Mouse (Mus musculus) embryo, embryonic 11 days (tissue): ENCODE results near the gene Ddx39.

ENCODE experiments used
- DNase-seq: peaks from one replicate; pipeline ENCODE4 v3.0.0-alpha.2; 2015

The Ddx39 gene

GRCm38 (mm10) chr8:83770669-83771068, 55.7 kb downstream of the Ddx39 start:
- DNase-seq = no peak

GRCm38 (mm10) chr8:83771791-83772190, 56.8 kb downstream of the Ddx39 start:
- no peak for DNase-seq

- DNase-seq = peak; percentile 53
These were observed 57.9 kb downstream of the Ddx39 start for GRCm38 (mm10) chr8:83772701-83773451.

GRCm38 (mm10) chr8:83773452-83773846, 58.5 kb downstream of the Ddx39 start:
- DNase-seq = no peak

GRCm38 (mm10) chr8:83774221-83774620, 59.2 kb downstream of the Ddx39 start:
- peak; percentile 38 for DNase-seq
